8 mouse cellular contexts compared by ENCODE assay signal in the genomic region with DNA sequence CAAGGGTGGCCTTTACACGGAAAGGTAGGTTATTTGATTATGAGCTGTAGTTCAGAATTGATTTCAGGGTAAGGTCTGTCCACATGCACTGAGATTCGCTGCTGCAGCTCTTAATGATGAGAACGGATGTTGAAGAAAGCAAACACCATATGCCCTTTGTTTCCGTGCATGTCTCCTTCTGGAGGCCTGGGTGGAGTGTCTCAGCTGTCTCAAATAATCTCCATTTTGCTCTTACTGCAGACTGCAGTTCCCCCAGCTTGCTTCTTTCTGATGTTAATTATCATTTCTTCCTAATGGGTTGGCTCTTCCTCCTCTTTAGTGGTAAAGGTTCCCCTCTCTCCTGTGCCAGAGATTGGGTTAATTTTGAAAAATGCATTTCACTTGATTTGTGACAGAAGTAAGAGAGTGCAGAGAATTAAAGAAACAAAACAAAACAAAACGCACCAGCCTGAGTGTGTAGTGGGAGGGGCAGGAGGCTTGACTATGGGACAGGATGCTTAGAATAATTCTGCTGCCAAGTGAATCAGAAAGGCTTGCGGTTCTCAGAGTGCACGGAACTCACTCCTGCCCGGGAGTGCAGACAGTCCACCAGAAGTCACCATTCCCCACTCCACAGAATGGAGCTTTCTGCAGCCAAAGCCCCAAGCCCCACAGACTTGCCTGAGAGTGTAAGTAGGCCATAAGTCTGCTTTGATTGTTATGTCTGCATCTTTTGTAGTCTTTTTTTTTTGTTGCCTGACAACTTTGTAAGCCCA.
A peak's percentile ranks its signal among the peaks of the same experiment; 100 is the strongest.
DNase-seq lines count a peak whose midpoint lies in the region; ATAC-seq lines count a peak whose summit lies in the region.

No protein-coding gene starts in this region.

- H3K9ac ChIP-seq in midbrain, embryonic 12.5 days (replicated peaks), result no peak overlapping the region

- 0 out of 2 replicates have a peak overlapping the region, but pooled peaks have one; percentile 17 for H3K4me2 ChIP-seq in midbrain, embryonic 12.5 days (replicated peaks)

- 43% methylated on average over 8 of the region's 8 CpGs for WGBS in heart, embryonic 10.5 days
- 33% methylated on average over 8 of the region's 8 CpGs for WGBS in midbrain, embryonic 12.5 days

- H3K4me3 ChIP-seq in heart, embryonic 10.5 days, result no peak overlapping the region
- H3K4me3 ChIP-seq in midbrain, embryonic 12.5 days, result no peak overlapping the region

- DNase-seq in heart, adult 18-20 months, result peak; percentile 11 to 13
- DNase-seq in heart, embryonic 10.5 days (ENCODE audit: low spot score), result no peak
- no peak for DNase-seq in frontal cortex, postnatal 14 days (ENCODE audit: low spot score in 2 of 2)
- DNase-seq in ovary, postnatal 10 days (ENCODE audit: low spot score), result no peak
- DNase-seq in left cerebral cortex, postnatal 4 days, result no peak

- H3K4me1 ChIP-seq in heart, embryonic 10.5 days, result no peaks in the 10 kb centered on the region
- peaks cover 5% of the 10 kb centered on the region; the same call in 1 of the 2 replicates for H3K4me1 ChIP-seq in midbrain, embryonic 12.5 days

- H3K27me3 ChIP-seq in heart, embryonic 10.5 days (ENCODE audit: insufficient read depth, poor library complexity, severe bottlenecking), result peaks cover 3% of the 10 kb centered on the region; the same call in 1 of the 2 replicates
- H3K27me3 ChIP-seq in midbrain, embryonic 12.5 days, result peaks cover 61% of the 10 kb centered on the region; the same call in 1 of the 2 replicates

- intact Hi-C loops in left cerebral cortex, postnatal 4 days (cut with DNase I), result no loop called here

- no peak overlapping the region for H3K27ac ChIP-seq in heart, embryonic 10.5 days
- H3K27ac ChIP-seq in midbrain, embryonic 12.5 days (replicated peaks), result peak overlapping the region; percentile 46

- H3K36me3 ChIP-seq in heart, embryonic 10.5 days, result no peaks in the 10 kb centered on the region
- H3K36me3 ChIP-seq in midbrain, embryonic 12.5 days, result no peaks in the 10 kb centered on the region

- no peaks in the 10 kb centered on the region for H3K9me3 ChIP-seq in heart, embryonic 10.5 days
- H3K9me3 ChIP-seq in midbrain, embryonic 12.5 days, result no peaks in the 10 kb centered on the region

- peak; percentile 78 for ATAC-seq in CD4-positive, CD25-positive, alpha-beta regulatory T cell, adult 4 months
- ATAC-seq in granulocyte monocyte progenitor cell, adult 5-6 weeks (replicated peaks; ENCODE audit: poor library complexity, severe bottlenecking), result peak; percentile 38
- ATAC-seq in midbrain, embryonic 12.5 days (ENCODE audit: low FRiP score, low read depth), result peak; percentile 66

Comparison
In these comparisons a context has a peak if more than half of its experiments do, and no peak if none do; other contexts are left out.
1. DNase-seq: peak in heart, adult 18-20 months (2 of 2); none in heart, embryonic 10.5 days (single experiment), frontal cortex, postnatal 14 days (0 of 2), ovary, postnatal 10 days (single experiment) and left cerebral cortex, postnatal 4 days (single experiment).
2. Peak in every context shown above with its lines, with median percentiles within 50 percentile points of each other: ATAC-seq.